Mouse (Mus musculus) heart, postnatal 0 days (tissue): ENCODE results near the gene Sec24a. TPM values are rescaled to one million over a fixed set of nuclear protein-coding genes. Genes with fewer than 3 reads are reported as not detected.
A peak's percentile ranks its signal among the peaks of the same experiment; 100 is the strongest.

Experiments used
- ATAC-seq: fragments of 200-750 bp; cut with Nextera tagmentation; 2 replicates; pipeline ENCODE4 v1.8.0; 2017; ENCODE audit warnings: low read depth, moderate number of reproducible peaks, moderate library complexity; ENCODE audit not compliant: insufficient read depth
- DNase-seq: peaks from one replicate; pipeline ENCODE4 v3.0.0-alpha.2; 2016; ENCODE audit warnings: low spot score
- H3K27ac ChIP-seq: fragments of 300-500 bp; sonication (generic); 2 replicates; pipeline ENCODE4 v1.5.1; 2014; ENCODE audit warnings: low read depth, mild to moderate bottlenecking
- H3K27me3 ChIP-seq: fragments of 300-500 bp; sonication (generic); 2 replicates; pipeline ENCODE4 v1.6.1; 2014; ENCODE audit warnings: low read length, mixed read lengths; ENCODE audit not compliant: control insufficient read depth, insufficient read depth
- H3K36me3 ChIP-seq: fragments of 300-500 bp; sonication (generic); replicated peaks from 2 replicates; pipeline ENCODE4 v1.6.1; 2014; ENCODE audit warnings: low read length, mixed read lengths; ENCODE audit not compliant: control insufficient read depth, insufficient read depth
- H3K4me1 ChIP-seq: fragments of 300-500 bp; sonication (generic); 2 replicates; pipeline ENCODE4 v1.6.1; 2014; ENCODE audit warnings: antibody characterized with exemption; ENCODE audit not compliant: control insufficient read depth, insufficient read depth
- H3K4me2 ChIP-seq: fragments of 300-500 bp; sonication (generic); 2 replicates; pipeline ENCODE4 v1.6.1; 2014; ENCODE audit warnings: low read depth, mild to moderate bottlenecking, low read length, moderate library complexity
- H3K4me3 ChIP-seq: fragments of 300-500 bp; sonication (generic); 2 replicates; pipeline ENCODE4 v1.5.1; 2014; ENCODE audit warnings: low read depth, low read length
- H3K9ac ChIP-seq: fragments of 300-500 bp; sonication (generic); replicated peaks from 2 replicates; pipeline ENCODE4 v1.6.1; 2014; ENCODE audit warnings: low read depth, low read length, mixed read lengths
- H3K9me3 ChIP-seq: fragments of 300-500 bp; sonication (generic); replicated peaks from 2 replicates; pipeline ENCODE4 v1.6.1; 2016; ENCODE audit warnings: low read length; ENCODE audit not compliant: control insufficient read depth
- CTCF ChIP-seq: IDR thresholded peaks from 2 replicates; pipeline ENCODE4 v1.5.1; 2016; ENCODE audit warnings: antibody characterized with exemption, control low read depth, low read depth
- EP300 ChIP-seq: IDR thresholded peaks from 2 replicates; pipeline ENCODE4 v1.6.1; 2016; ENCODE audit warnings: antibody characterized with exemption, low read depth
- WGBS: fragments of 180-500 bp; shearing (Covaris S2); extraction: QIAGEN DNeasy Blood & Tissue Kit; methylation state at CpG from one replicate; pipeline ENCODE4 v1.1.7; 2014; 5-methylcytosine and 5-hydroxymethylcytosine counted together
- polyA plus RNA-seq: library from polyadenylated mRNA; unstranded; fragments of >200 nt; fragmentation: Nextera tagmentation; extraction: Ambion mirVana; gene quantifications from 2 replicates; pipeline ENCODE4 v1.2.1, GENCODE M21; 2015
- total RNA-seq: library from RNA; depleted of rRNA; stranded (reverse); fragments of >200 nt; gene quantifications from 2 replicates; pipeline ENCODE4 v1.2.3, GENCODE M21; 2014; ENCODE audit warnings: low replicate concordance

Sec24a gene
- total and polyA plus RNA-seq, 2 experiments from 2014 or later, result 7.3 to 8.3 TPM

DNA sequence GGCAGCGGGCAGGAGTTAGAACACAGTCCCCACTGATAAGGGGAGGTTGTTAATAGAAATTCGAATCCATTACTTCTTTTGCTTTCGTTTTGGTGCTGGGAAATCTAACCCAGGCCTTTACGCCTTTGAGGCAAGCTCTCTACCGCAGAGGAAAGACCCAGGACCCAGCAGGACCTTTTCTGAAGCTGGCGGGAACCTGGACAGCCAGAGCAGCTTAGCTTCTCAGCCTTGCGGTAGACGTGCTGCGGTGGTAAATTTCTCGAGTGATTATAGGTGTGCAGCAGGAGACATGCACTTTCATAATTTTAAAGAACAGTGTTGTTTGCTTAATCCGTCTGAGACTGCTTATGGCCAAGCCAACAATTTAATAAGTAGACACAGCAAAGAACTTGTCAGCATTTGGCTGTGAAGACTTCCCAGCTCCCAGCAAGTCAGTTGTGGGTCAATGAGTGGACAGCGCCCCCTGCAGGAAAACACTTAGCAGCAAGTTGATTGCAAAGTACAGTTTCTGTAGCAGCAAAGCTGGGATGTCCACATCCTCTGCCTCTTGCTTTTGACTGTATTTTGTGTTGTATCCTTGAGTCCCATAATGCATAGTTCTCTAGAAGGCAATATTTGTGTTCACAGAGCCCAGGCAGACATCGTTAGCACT lies 82.0 kb downstream of the Sec24a start:
- ATAC-seq, result peak; percentile 66
- Histone ChIP-seq H3K4me1 (no peaks in the 10 kb centered on the region), H3K4me3 (peak overlapping the region; percentile 18), H3K27me3 (no peaks in the 10 kb centered on the region), H3K9ac (no peak overlapping the region), H3K4me2 (peak overlapping the region; percentile 42), H3K9me3 (no peaks in the 10 kb centered on the region), H3K36me3 (0 out of 2 replicates have a peak, but pooled peaks cover 9% of the 10 kb centered on the region), H3K27ac (no peak overlapping the region)
- TF ChIP-seq EP300 (no peak), CTCF (peak; percentile 94)
- DNase-seq, result peak; percentile 79
- 32% methylated on average over 13 of the region's 13 CpGs for WGBS

DNA sequence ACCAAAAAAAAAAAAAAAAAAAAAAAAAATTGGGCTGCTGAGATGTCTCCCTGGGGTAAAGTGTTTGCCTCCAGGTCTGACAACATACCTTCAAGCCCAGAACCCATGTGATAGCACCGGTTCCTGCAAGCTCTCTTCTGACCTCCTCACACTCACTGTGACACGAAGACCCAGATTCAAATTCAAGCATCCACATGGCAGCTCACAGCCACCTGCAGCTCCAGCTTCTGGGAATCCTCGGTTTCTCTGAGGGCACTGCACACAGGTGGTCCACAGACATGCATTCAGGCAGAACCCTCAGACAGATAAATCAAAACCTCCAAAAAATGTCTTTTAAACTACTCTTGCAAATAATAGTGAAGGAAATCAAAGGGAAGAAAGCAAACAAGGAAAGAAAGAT lies 84.0 kb downstream of the Sec24a start:
- DNase-seq (no peak), ATAC-seq (no peak)
- Histone ChIP-seq H3K27me3 (no peaks in the 10 kb centered on the region), H3K4me3 (no peak overlapping the region), H3K9me3 (no peaks in the 10 kb centered on the region), H3K4me1 (no peaks in the 10 kb centered on the region), H3K36me3 (no peaks in the 10 kb centered on the region), H3K9ac (no peak overlapping the region), H3K27ac (no peak overlapping the region), H3K4me2 (no peak overlapping the region)
- no peak for TF ChIP-seq CTCF
- no peak for TF ChIP-seq EP300
- 63% methylated on average over 3 of the region's 3 CpGs for WGBS

DNA sequence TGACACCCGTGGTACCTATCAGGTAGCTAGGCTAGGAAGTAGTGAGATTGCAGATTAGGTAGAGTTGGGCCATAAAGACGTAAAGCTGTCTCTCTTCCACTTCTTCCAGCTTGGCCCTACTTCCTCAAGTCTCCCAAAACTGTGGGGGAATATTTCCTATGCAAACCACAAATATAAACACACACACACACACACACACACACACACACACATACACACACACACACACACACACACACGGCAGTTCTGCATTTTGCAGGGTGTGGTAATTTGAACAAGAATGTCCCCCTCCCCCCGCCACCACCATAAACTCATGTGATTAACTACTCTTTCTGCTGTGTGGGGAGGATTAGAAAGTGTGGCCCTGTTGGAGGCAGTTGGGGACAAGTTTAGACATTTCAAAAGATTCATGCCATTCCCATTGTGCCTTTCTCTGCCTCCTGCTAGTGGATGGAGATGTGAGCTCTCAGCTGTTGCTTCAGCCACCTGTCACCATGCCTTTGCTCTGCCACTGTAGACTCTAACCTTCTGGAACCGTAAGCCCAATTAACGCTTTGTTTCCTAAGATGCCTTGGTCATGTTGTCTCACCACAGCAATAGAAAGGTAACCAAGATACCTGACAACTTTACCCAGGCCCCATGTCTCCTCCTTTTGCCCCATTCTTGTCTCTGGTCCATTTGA lies 85.6 kb downstream of the Sec24a start:
- no peak for DNase-seq
- 76% methylated on average over 6 of the region's 6 CpGs for WGBS
- ATAC-seq, result no peak
- no peaks in the 10 kb centered on the region for H3K36me3 ChIP-seq
- H3K9me3 ChIP-seq, result no peaks in the 10 kb centered on the region
- H3K27me3 ChIP-seq, result no peaks in the 10 kb centered on the region
- H3K4me3 ChIP-seq, result no peak overlapping the region
- H3K4me2 ChIP-seq, result no peak overlapping the region
- no peak overlapping the region for H3K27ac ChIP-seq
- no peaks in the 10 kb centered on the region for H3K4me1 ChIP-seq
- TF ChIP-seq EP300 (no peak), CTCF (no peak)
- no peak overlapping the region for H3K9ac ChIP-seq

DNA sequence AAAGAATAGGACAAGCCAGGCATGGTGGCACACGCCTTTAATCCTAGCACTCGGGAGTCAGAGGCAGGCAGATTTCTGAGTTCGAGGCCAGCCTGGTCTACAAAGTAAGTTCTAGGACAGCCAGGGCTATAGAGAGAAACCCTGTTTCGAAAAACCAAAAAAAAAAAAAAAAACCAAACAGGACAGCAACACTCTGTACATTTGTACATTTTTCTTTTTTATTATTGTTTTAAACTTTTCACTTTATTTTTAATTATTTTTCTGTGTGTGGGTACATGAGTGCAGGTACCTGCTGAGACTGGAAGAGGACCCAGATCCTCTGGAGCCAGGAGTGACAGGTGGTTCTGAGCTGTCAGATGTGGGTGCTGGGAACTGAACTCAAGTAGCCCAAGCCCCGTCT lies 88.0 kb downstream of the Sec24a start:
- TF ChIP-seq CTCF (no peak), EP300 (no peak)
- 70% methylated on average over 5 of the region's 5 CpGs for WGBS
- no peak overlapping the region for H3K4me2 ChIP-seq
- no peaks in the 10 kb centered on the region for H3K36me3 ChIP-seq
- H3K27me3 ChIP-seq, result no peaks in the 10 kb centered on the region
- H3K4me3 ChIP-seq, result no peak overlapping the region
- H3K9me3 ChIP-seq, result no peaks in the 10 kb centered on the region
- ATAC-seq, result no peak
- no peak overlapping the region for H3K9ac ChIP-seq
- DNase-seq, result no peak
- no peak overlapping the region for H3K27ac ChIP-seq
- H3K4me1 ChIP-seq, result no peaks in the 10 kb centered on the region

DNA sequence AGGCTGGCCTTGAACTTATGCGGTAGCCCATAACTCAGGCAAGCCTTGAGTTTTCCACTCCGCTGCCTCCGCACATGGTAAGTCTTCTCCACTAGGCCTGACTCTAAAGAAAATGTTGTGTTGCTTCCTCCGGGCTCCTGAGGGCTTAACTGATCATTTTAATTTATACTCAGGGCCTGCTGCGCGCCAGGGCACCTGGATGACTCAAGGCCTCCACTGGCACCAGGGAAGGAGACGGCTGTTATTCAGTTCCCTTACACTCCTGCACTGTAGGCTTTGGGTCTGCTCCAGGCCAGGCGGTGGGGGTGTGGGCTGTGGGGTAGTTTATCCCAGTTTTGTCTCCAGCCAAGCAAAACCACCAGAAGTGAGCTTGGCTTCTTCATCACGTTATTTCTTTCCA lies 90.1 kb downstream of the Sec24a start:
- H3K9me3 ChIP-seq, result no peaks in the 10 kb centered on the region
- H3K9ac ChIP-seq, result no peak overlapping the region
- 71% methylated on average over 9 of the region's 9 CpGs for WGBS
- no peaks in the 10 kb centered on the region for H3K36me3 ChIP-seq
- no peak overlapping the region for H3K4me3 ChIP-seq
- H3K4me1 ChIP-seq, result no peaks in the 10 kb centered on the region
- no peak for ATAC-seq
- H3K27ac ChIP-seq, result no peak overlapping the region
- TF ChIP-seq EP300 (no peak), CTCF (no peak)
- H3K4me2 ChIP-seq, result no peak overlapping the region
- no peaks in the 10 kb centered on the region for H3K27me3 ChIP-seq
- no peak for DNase-seq
